Mouse (Mus musculus) neural tube, embryonic 12.5 days (tissue): Measurements from ENCODE around the gene Rnf43. TPM values are rescaled to one million over a fixed set of nuclear protein-coding genes. Genes with fewer than 3 reads are reported as not detected.

Source experiments
- ATAC-seq: fragments of 200-750 bp; cut with Nextera tagmentation; 2 replicates; pipeline ENCODE4 v1.8.0; 2017; ENCODE audit warnings: low read depth, mild to moderate bottlenecking, moderate TSS enrichment, moderate library complexity; ENCODE audit not compliant: low FRiP score
- H3K27ac ChIP-seq: fragments of 300-500 bp; sonication (generic); 2 replicates; pipeline ENCODE4 v1.5.1; 2016
- H3K27me3 ChIP-seq: fragments of 300-500 bp; sonication (generic); replicated peaks from 2 replicates; pipeline ENCODE4 v1.6.1; 2016; ENCODE audit warnings: mild to moderate bottlenecking
- H3K36me3 ChIP-seq: fragments of 300-500 bp; sonication (generic); 2 replicates; pipeline ENCODE4 v1.6.1; 2016; ENCODE audit warnings: mild to moderate bottlenecking
- H3K4me1 ChIP-seq: fragments of 300-500 bp; sonication (generic); 2 replicates; pipeline ENCODE4 v1.6.1; 2016
- H3K4me2 ChIP-seq: fragments of 300-500 bp; sonication (generic); replicated peaks from 2 replicates; pipeline ENCODE4 v1.6.1; 2016; ENCODE audit warnings: mild to moderate bottlenecking
- H3K4me3 ChIP-seq: fragments of 300-500 bp; sonication (generic); 2 replicates; pipeline ENCODE4 v1.5.1; 2016
- H3K9ac ChIP-seq: fragments of 300-500 bp; sonication (generic); 2 replicates; pipeline ENCODE4 v1.6.1; 2016; ENCODE audit warnings: mild to moderate bottlenecking
- H3K9me3 ChIP-seq: fragments of 300-500 bp; sonication (generic); 2 replicates; pipeline ENCODE4 v1.6.1; 2016; ENCODE audit warnings: mild to moderate bottlenecking
- whole genome bisulfite sequencing: fragments of 180-500 bp; shearing (Covaris S2); methylation state at CpG from one replicate; pipeline ENCODE4 v1.1.7; 2016; 5-methylcytosine and 5-hydroxymethylcytosine counted together
- microRNA counts: library from miRNA; unstranded; fragments of <30 nt; microRNA quantifications from one replicate; lab custom pipeline; 2017
- microRNA-seq: library from miRNA; unstranded; fragments of <30 nt; microRNA quantifications from one replicate; pipeline ENCODE4, GENCODE M21; 2017
- polyA plus RNA-seq: library from polyadenylated mRNA; unstranded; fragments of >200 nt; fragmentation: Nextera tagmentation; extraction: Ambion mirVana; gene quantifications from 2 replicates; pipeline ENCODE4 v1.2.1, GENCODE M21; 2016

Rnf43 gene
- polyA plus RNA-seq, 1 experiment from 2014 or later: 0.57 TPM

- no peak overlapping the region for H3K4me2 ChIP-seq
- no peak for ATAC-seq
- H3K9me3 ChIP-seq: no peaks in the 10 kb centered on the region
- H3K4me1 ChIP-seq: no peaks in the 10 kb centered on the region
- H3K4me3 ChIP-seq: no peak overlapping the region
- peaks cover 30% of the 10 kb centered on the region for H3K36me3 ChIP-seq
- WGBS: 89% methylated on average over 3 of the region's 3 CpGs
- no peak overlapping the region for H3K9ac ChIP-seq
- peaks cover 1% of the 10 kb centered on the region for H3K27me3 ChIP-seq
- no peak overlapping the region for H3K27ac ChIP-seq
Measured at GRCm38 (mm10) chr11:87772354-87772753, 109.8 kb downstream of the Rnf43 start.

GRCm38 (mm10) chr11:87778100-87778765 lies 115.7 kb downstream of the Rnf43 start:
- peak overlapping the region; percentile 29; the same call in 1 of the 2 replicates for H3K9ac ChIP-seq
- no peak overlapping the region for H3K27ac ChIP-seq
- peaks cover 14% of the 10 kb centered on the region for H3K27me3 ChIP-seq

GRCm38 (mm10) chr11:87778915-87779314 lies 116.4 kb downstream of the Rnf43 start:
- Histone ChIP-seq H3K9ac (0 out of 2 replicates have a peak overlapping the region, but pooled peaks have one; percentile 29), H3K4me3 (peak overlapping the region; percentile 26; the same call in 1 of the 2 replicates), H3K36me3 (peaks cover 22% of the 10 kb centered on the region), H3K4me1 (peaks cover 14% of the 10 kb centered on the region), H3K27ac (no peak overlapping the region), H3K4me2 (peak overlapping the region; percentile 66), H3K9me3 (no peaks in the 10 kb centered on the region), H3K27me3 (peaks cover 14% of the 10 kb centered on the region)
- peak; percentile 23; the same call in 1 of the 2 replicates for ATAC-seq
- WGBS: 46% methylated on average over 12 of the region's 12 CpGs

More at GRCm38 (mm10) chr11:87778100-87778765, 115.7 kb downstream of the Rnf43 start:
- 10% methylated on average over 32 of the region's 32 CpGs for WGBS
- H3K4me3 ChIP-seq: peak overlapping the region; percentile 26
- H3K4me2 ChIP-seq: peak overlapping the region; percentile 66
- H3K36me3 ChIP-seq: peaks cover 22% of the 10 kb centered on the region
- peak; percentile 67; the same call in 1 of the 2 replicates for ATAC-seq
- H3K9me3 ChIP-seq: no peaks in the 10 kb centered on the region
- H3K4me1 ChIP-seq: peaks cover 14% of the 10 kb centered on the region

GRCm38 (mm10) chr11:87779392-87779791 lies 116.9 kb downstream of the Rnf43 start:
- ATAC-seq: no peak
- Histone ChIP-seq H3K4me2 (no peak overlapping the region), H3K27me3 (peaks cover 14% of the 10 kb centered on the region)

GRCm38 (mm10) chr11:87780130-87780529 lies 117.6 kb downstream of the Rnf43 start:
- Histone ChIP-seq H3K4me2 (no peak overlapping the region), H3K9ac (no peak overlapping the region), H3K4me3 (no peak overlapping the region), H3K27me3 (peaks cover 14% of the 10 kb centered on the region), H3K36me3 (peaks cover 19% of the 10 kb centered on the region), H3K9me3 (no peaks in the 10 kb centered on the region), H3K4me1 (peaks cover 14% of the 10 kb centered on the region), H3K27ac (no peak overlapping the region)
- no peak for ATAC-seq
- 90% methylated on average over 8 of the region's 8 CpGs for WGBS

More at GRCm38 (mm10) chr11:87779392-87779791, 116.9 kb downstream of the Rnf43 start:
- Histone ChIP-seq H3K36me3 (peaks cover 22% of the 10 kb centered on the region), H3K27ac (no peak overlapping the region), H3K9ac (no peak overlapping the region), H3K4me1 (peaks cover 14% of the 10 kb centered on the region), H3K4me3 (no peak overlapping the region), H3K9me3 (no peaks in the 10 kb centered on the region)
- WGBS: 87% methylated on average over 4 of the region's 4 CpGs

MicroRNAs within 50 kb of the gene (microRNA counts, 519-probe panel; counts per million panel counts)
- microRNA mmu-miR-142-3p (lab: Ali Mortazavi, UCI) (3,906 counts per million, percentile 75 among the panel's probes with 10 or more counts), microRNA mmu-miR-142-5p (lab: Ali Mortazavi, UCI) (5,136 counts per million, percentile 84 among the panel's probes with 10 or more counts)

Small RNAs within 50 kb of the gene (microRNA-seq; reads per million reads assigned to microRNA genes)
- gene Mir142: not detected
- gene Mir142b: not detected

Other genes starting within 250 kb of the Rnf43 start
- not detected in 2 replicates for gene Gm11492, start 96.1 kb upstream of the Rnf43 start, polyA plus RNA-seq
- gene Sept4, start 93.8 kb upstream of the Rnf43 start, polyA plus RNA-seq: 13.1 and 15.9 TPM in 2 replicates
- gene Mtmr4, start 70.6 kb upstream of the Rnf43 start, polyA plus RNA-seq: 74.0 and 77.4 TPM in 2 replicates
- gene Hsf5, start 45.6 kb upstream of the Rnf43 start, polyA plus RNA-seq: 0.41 and 0.49 TPM in 2 replicates
- gene Supt4a, start 74.8 kb downstream of the Rnf43 start, polyA plus RNA-seq: 149 TPM in 2 replicates
- 23.6 and 26.1 TPM in 2 replicates for gene Tspoap1, start 97.8 kb downstream of the Rnf43 start, polyA plus RNA-seq
- gene Mpo, start 130.9 kb downstream of the Rnf43 start, polyA plus RNA-seq: 2.8 and 3.6 TPM in 2 replicates
- 0.33 and 0.42 TPM in 2 replicates for gene Lpo, start 165.6 kb downstream of the Rnf43 start, polyA plus RNA-seq
- gene Mks1, start 190.5 kb downstream of the Rnf43 start, polyA plus RNA-seq: 16.5 and 16.7 TPM in 2 replicates
- 0.14 TPM in 1 of 2 replicates, not detected in the other for gene Epx, start 212.8 kb downstream of the Rnf43 start, polyA plus RNA-seq
- gene Olfr462, start 229.5 kb downstream of the Rnf43 start, polyA plus RNA-seq: not detected in 2 replicates
- gene Olfr463, start 234.7 kb downstream of the Rnf43 start, polyA plus RNA-seq: not detected in 2 replicates